Mouse (Mus musculus) cerebral cortex, adult 2 months (tissue): ENCODE results near the gene Ceacam3.

Source experiments
- WGBS: fragments of 180-500 bp; shearing (Covaris S2); methylation state at CpG from one replicate; pipeline ENCODE4 v1.1.7; 2018; 5-methylcytosine and 5-hydroxymethylcytosine counted together

Gene Ceacam3

GRCm38 (mm10) chr7:17149931-17150330, at the start of gene Ceacam3:
Ceacam3 (plus strand) TSS chr7:17150282.
- WGBS: 87% methylated on average over 2 of the region's 2 CpGs

GRCm38 (mm10) chr7:17101631-17102030, 48.5 kb upstream of the Ceacam3 start:
- WGBS: 91% methylated on average over 13 of the region's 13 CpGs

GRCm38 (mm10) chr7:17135307-17135706, 14.8 kb upstream of the Ceacam3 start:
- 81% methylated on average over 1 of the region's 1 CpGs for WGBS

GRCm38 (mm10) chr7:17155634-17156033, 5.6 kb downstream of the Ceacam3 start:
- 45% methylated on average over 2 of the region's 2 CpGs for WGBS

GRCm38 (mm10) chr7:17156885-17157677, 7.0 kb downstream of the Ceacam3 start:
- WGBS: 69% methylated on average over 3 of the region's 3 CpGs

DNA sequence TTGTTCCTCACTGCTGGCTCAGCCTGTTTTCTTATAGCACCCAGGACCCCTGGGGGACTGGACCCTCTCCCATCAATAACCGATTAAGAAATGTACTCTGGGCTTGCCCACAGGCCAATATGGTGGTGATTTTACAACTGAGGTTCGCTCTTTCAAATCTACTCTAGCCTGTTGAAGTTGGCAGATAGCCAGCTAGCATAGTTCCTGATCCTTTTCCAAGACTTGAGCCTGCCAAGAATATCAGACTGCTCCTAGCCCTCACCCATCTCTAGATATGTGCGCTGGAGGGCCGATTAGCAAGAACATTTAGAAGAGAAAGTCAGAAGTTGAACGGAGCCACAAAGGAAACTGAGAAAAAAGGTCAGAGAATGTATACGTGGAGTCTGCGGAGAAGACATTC, 8.9 kb downstream of the Ceacam3 start:
- WGBS: 77% methylated on average over 7 of the region's 7 CpGs

- WGBS: 79% methylated on average over 4 of the region's 4 CpGs
Measured at GRCm38 (mm10) chr7:17171827-17172226, 21.7 kb downstream of the Ceacam3 start.

GRCm38 (mm10) chr7:17203177-17203576, 53.1 kb downstream of the Ceacam3 start, which contains the start of gene Psg29:
Psg29 (plus strand) TSS chr7:17203477.

DNA sequence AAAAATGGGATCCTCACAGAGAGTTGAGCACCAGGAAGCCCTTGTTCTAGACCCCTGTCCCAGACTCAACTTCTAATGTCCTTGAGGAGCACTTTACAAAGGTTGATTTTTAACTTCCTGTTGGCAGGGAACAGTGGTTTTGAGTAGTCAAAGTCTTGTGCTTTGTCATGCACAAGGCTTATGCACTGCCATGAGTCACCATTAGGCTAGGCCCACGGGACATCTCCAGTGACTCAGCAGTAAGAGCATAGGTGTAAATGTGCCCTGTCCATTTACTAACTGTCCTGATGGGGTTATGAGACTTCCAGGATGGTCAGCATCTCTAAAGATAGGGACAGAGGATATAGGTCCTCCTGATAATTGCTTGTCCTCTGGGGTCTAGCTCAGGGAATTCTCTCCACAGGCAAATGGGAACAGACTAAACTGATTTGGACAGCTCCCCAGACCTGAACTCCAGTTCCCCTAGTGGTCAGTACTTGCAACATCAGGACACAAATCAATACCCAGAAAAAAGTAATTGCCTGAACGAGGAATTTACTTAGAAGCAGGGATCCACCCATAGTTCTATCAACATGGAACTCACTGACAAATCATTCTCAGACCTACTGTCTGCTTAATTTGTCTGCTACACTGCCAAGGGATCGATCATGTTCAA, 55.6 kb downstream of the Ceacam3 start:
- WGBS: 60% methylated on average over 3 of the region's 3 CpGs
